Mouse (Mus musculus) neural tube, embryonic 10.5 days (tissue): ENCODE results near the gene Exoc6b.
"Not testable (repeated sequence)": the region's sequence is repeated elsewhere in the genome, so short reads cannot be mapped to it uniquely, and the experiment has no call there.

Experiments
- DNase-seq: peaks from one replicate; pipeline ENCODE4 v3.0.0-alpha.2; 2017; ENCODE audit warnings: low spot score; ENCODE audit errors: extremely low spot score

Gene Exoc6b

DNA sequence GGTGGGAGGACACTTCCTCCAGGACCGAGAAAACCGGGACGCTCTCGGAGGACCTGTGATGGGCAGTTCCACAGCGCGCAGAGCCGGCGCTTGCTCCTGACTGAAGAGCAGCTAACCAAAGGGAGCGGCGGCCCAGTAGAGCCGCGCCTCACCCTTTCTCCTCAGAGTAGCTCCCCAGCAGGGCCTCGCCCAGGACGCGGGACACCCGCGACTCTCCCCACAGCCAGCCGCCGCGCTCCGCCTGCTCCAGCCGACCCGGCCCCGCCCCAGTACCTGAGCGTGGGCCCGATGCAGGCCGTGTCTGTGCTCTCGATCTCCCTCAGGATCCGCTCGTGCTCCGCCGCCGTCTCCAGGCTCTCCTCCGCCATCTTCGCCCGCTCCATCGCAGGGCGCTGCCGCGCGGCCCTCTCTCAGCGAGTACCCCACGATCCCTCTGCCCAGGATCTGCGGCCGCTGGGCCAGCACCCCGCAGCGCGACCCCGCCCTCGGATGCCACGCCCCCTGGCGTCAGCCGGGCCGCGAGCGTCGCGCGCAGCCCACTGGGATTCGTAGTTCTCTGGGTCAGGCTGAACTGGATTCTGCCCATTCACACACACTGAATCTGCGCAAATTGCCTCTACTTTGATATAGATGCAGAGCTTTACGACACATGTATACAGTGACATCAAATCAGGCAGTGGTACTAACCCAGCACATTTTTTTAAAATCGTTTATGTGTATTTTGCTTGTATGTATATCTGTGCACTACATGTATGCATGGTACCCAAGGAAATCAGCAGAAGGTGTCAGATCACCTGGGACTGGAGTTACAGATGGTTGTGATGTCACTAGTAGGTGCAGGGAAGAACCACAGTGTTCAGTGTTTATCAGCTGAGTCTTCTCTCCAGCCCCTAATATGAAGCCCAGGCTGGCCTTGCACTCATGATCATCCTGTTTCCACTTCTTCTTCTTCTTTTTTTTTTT is at the start of gene Exoc6b:
Exoc6b (minus strand) TSS at position 491 of the 963 bp plus-strand sequence.
- DNase-seq = peak; percentile 83

DNA sequence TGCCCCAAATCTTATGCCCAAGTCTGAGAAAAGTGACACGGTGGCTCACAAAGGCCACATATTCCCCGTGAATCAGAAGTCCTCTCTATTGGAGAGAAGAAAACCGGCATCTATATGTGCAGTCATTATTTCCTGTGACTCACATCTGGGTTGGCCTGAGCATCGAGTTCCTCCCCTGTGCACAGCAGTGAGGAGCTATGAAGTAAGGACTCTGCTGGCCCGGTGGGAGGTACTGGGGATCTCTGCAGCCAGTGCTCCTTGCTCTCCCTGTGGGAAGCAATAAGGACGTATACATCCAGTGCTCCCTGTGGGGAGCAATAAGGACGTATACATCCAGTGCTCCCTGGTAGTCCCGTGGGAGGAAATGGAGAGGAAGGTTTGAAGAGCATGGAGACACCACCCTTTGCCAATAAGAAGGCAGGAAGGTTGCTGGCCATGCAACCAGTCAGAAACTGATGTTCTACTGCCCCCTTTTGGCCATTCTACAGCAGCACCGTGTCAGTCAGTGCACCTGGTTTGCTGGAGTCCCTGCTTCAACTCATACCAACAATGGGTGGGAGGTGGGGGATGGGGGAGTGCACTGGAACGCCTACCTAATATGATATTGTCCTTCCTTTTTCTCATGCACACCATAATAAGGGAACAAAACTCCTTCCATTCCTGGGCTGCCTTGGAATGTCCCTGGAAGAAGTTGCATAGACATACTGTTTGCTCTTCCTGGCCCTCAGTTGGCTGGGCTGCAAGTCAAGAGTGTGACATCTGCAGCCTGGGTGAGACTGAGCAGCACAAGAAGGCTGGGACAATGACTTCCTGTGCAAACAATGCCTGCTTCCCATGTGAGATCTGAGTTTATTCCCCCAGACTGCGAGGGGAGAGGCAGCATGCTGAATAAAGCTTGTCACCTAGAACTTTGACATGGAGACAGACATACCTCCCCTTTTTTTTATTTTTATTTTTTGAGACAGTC is 48.5 kb upstream of the Exoc6b start:
- peak; percentile 53 for DNase-seq

DNA sequence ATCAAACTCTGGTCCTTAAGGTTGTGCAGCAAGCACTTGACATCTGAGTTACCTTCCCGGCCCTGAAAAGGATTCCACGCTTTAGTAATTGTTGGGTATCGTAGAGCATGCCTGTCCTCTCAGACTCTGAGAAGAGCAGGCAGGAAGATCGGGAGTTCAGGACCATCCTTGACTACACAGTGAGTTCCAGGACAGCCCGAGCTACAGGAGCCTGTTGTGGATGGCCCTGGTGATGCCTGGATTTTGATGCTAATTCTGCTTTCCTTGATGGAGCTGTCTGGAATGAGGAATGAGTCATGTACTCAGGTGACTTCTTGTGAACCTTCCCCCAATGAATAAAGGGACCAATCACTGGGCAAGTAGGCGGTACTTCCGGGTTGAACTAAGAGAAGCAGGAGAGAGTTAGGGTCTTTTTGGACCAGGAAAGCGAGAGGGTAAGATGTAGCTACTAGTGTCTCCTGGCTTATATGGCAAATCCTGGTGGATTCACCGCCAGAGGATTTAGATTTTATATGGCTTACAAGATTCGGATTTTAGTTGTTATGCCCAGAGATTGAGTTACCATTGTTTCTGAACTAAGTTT is 35.8 kb upstream of the Exoc6b start:
- no peak for DNase-seq

DNA sequence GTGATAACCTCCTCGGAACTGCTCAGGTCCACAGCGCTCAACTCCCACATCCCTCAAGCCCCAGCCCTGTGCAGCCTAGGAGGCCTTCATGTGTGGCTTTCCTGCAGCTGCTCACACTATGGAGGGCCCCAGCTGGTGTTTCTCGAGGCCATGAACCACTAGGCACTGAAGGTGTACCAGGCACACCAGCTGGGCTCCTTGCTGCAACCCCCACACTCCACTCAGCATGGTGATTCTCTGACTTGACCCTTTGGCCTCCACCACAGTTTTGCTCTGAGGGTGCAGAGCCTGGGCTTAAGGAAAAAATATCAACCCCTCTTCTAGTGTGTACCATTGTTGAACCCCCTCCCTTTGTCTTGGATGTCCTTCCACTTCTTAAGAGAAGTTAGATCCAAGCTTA is 34.0 kb upstream of the Exoc6b start:
- DNase-seq = no peak

DNA sequence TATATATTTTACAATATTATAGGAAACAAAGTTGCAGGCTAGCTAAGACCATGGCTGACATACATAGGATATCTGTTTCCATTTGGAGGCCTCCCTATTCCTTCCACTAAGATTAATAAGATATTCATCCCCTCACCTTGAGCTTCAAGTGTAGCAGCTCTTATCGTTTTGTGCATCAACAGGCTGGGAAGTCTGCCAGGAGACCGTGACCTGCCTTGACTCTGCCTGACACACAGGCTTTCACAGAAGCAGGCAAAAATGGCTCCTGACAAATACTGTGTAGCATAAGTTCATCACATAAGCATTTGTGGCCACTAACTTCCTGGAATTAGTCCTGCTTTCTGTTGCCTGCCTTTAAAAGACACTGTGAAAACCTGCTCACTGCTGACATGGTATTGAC is 27.1 kb upstream of the Exoc6b start:
- DNase-seq = no peak

DNA sequence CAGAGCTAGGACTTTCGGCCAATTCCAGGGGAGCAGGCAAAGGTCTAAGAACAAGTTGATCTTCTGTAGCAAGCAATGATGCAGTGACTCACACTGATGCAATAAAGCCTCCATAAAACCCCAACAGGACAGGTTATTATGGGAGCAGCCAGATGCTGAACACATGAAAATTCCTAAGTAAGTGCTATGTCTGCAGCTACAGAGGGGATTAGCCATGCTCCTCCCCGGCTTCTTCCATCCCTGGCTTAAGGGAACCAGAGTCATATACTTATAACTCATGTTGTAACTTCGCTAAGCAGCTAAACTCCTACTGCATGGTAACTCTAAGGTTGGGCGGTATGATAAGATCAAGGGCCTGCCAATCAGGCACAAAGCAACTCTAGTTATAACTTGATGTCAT is 18.1 kb upstream of the Exoc6b start:
- no peak for DNase-seq

DNA sequence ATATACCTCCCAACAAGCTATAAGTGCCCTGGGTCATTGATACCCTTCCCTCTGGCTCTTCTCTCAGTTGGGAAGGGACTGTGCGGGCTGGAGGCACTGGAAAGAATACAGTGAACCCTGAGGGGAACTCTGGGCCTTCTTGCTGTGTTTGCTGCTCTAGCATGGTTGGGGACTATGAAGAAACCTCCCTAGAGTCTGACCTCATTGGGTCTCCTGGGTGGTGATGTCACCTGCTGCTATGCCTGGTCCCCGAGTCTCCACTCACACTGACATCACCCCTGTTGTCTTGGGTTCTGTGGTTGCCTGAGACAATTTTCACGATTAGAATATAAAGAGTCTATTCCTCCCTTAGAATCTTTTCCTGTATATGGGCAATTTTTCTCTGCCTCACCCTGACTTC is 17.3 kb upstream of the Exoc6b start:
- DNase-seq = no peak

DNA sequence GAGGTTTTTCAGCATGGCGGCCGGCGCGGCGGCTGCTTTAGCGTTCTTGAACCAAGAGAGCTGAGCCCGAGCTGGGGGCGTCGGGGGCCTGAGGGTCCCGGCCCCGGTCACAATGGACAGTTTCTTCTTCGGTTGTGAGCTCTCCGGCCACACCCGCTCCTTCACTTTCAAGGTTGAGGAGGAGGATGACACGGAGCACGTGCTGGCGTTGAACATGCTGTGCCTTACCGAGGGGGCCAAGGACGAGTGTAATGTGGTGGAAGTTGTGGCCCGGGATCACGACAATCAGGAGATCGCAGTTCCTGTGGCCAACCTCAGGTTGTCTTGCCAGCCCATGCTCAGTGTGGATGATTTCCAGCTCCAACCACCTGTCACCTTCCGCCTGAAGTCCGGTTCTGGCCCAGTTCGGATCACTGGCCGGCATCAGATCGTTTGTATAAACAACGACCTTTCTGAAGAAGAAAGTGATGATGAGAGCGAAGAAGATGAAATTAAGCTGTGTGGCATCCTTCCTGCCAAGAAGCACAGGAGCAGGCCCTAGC is 6.9 kb upstream of the Exoc6b start:
- not testable (repeated sequence) for DNase-seq

DNA sequence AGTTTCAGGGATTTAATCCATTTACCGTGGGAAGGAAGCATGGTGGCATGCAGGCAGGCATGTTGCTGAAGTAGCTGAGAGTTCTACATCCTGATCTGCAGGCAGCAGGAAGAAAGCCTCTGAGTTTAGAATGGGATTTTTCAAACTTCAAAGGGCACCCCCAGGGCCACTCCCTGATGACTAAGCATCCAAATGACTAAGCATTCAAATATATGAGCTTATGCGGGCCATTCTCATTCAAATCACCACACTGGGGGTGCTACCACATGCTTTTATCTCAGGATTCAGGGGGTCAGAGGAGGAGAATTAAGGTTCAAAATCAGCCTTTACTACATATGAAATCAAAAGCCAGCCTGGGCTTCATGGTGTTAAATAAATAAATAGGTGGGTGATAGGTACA is 5.7 kb upstream of the Exoc6b start:
- no peak for DNase-seq

DNA sequence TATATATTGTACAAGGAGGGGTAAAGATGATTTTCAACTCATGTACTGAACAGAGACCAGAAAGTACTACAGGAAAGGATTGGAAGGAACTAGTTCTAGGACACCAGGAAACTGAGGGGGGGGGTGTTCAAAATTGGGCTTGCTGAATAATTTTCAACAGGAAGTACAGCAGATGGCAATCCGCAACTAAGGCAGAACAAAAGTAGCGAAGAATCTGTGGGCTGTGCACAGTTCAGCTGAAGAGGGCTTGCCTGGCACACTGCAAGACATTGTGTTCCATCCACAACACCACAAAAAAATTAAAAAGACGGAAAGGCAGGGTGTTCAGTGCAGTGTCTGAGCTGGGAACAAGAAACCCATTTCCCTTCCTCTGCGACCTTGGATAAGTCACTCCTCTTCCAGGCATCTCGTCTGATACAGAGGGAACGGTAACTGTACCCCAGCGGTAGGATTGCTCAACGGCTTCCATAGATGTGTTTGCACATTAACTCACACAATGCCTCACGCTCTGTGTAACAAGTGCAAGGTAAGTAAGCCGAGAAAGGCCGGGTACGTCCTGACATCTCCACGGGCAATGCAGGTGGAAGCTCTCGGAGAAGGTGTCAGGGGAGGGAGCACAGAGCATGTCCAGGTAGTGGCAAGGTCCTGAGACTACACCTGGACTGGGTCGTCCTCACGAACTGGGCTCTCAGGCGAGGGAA is 841 bp downstream of the Exoc6b start:
- DNase-seq = no peak

DNA sequence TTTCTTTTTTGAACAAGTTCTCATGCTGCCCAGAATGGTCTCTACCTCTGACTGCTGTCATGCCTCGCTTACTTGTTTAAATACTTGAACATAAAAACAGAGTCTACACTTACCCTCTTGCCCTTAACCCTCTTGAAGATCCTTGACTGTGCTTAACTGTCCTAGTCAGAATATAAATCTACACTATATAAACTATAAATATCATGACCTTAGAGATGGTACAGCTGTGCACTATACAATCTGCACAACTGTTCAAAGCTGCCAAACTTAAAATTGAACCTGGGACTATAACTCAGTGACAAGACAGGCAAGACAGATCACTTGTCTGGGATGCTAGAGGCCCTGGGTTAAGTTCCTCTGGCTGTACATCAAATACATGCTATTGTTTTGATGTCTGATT is 11.7 kb downstream of the Exoc6b start:
- DNase-seq = no peak

DNA sequence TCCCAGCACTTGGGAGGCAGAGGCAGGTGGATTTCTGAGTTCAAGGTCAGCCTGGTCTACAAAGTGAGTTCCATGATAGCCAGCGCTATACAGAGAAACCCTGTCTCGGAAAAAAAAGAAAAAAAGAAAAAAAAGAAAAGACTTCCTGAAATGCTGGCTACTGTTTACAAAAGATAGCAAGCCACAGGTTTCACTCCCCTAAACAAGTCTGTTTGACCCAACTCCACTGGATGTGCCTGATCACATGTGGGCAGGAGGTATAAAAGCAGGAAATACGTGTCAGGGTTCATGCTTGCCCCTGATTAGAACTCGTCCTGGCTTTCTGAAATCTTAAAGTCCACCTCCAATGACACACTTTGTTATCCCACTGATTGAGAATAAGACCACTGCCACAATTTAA is 18.2 kb downstream of the Exoc6b start:
- no peak for DNase-seq

DNA sequence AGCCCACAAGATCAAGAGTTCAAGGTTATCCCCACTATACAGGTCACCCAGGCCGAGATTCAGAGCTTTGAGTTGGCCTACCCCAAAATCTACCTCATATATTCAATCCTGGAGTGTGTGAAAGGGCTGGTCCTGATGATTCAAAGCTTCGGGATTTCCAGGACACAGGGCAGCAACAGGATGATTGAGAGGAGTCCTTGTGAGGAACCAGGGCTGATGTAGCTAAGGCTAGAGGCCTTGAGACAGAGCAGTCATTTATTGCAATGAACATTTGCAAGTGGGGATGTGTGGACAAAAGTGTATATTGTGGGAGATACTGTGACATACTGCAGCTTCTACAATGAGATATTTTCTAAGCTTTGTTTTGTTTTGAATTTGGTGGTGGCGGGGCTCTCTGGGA is 22.8 kb downstream of the Exoc6b start:
- no peak for DNase-seq

DNA sequence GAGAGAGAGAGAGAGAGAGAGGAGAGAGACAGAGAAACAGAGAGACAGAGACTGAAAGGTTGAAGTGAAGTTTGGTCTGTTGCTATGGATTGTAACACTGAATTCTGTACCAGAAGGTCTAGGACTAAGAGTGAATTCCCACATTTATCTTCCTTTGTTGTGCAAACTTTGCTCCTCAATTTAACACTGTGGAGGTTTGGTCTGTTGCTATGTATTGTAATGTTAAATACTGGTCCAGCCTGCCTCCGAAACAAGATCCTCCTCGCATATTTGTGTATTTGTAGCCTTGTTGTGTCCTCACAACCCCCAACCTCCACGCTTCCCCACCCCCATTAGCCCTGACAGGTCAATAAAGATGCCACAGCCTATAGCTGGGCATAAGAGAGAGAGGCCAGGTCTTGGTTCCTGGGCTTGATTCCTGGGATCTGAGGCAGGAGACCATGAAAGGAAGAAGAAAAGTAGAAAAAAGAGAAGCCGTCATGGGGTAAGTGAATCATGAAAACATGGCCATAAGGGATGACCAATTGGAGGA is 24.6 kb downstream of the Exoc6b start:
- DNase-seq = no peak

DNA sequence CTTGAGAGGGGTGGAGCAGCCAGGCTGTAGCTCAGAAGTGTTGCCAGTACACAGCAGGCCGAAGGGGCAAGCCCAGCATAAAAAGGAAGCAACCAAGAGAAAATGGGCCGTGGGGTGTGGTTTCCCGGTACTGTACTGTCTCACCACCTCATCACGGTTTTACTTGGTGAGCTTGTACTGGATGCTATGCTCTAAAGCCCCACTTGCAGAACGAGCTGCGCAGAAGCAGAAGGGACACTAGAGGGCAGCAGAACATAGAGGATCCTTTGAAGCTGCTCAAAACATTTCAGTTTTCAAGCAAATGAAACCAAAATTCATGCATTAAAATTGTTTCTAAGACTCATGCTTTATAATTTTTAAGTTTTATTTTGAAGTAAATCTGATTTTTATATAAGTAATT is 31.6 kb downstream of the Exoc6b start:
- DNase-seq = peak; percentile 43

DNA sequence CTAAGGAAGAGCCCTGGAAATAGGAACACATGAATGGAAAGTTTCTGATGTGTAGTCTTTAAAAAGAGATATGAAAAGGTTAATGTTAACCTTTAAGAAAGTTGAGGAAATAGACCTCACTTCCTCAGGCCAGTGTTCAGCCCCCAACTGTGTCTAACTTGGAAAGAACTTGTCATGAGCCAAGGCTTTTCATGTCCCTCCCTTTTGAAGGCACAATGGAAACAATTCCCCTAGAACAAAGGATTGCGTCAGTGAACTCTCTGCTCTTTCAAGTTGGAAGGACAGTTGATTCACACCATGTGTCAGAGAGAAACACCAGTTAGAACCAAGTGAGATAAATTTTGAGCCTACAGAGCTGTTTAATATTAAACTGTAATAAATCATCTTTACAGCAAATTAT is 39.6 kb downstream of the Exoc6b start:
- DNase-seq = no peak

DNA sequence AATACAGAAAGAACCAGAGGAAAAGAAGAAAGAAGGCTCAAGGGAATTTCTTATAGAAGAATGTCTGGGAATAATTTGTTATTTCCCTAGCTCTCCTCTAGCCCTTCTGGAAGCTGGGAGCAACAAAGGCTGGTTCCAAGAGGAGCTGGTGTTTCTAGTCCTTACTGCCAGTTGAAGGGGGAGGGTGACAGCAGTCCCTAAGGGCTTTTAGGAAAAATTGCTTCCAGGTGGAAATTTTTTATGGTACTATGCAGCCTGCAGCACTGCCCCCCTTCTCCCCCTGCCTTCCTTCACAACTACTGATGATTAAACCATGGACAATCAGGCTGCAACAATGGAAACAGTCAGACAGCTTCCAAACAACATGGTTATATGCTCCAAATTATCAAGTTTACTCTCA is 44.9 kb downstream of the Exoc6b start:
- DNase-seq = no peak

DNA sequence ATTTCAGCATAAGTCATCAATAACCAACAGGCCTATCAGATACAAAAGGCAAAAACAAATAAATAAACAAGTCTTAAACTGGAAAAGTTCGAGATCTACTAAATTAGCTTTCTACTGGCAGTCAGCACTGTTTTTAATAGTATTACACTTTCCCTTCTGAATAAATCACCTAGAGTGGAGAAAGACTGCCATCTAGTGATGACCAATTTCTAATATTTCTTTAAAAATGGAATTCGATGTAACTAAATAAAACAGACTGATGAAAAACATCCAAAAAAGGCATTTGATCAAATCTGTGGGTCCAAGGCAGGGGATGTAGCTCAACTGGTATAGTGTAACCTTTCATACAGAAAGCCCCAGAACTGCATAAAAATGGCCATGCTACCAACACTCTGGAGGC is 52.3 kb downstream of the Exoc6b start:
- no peak for DNase-seq

DNA sequence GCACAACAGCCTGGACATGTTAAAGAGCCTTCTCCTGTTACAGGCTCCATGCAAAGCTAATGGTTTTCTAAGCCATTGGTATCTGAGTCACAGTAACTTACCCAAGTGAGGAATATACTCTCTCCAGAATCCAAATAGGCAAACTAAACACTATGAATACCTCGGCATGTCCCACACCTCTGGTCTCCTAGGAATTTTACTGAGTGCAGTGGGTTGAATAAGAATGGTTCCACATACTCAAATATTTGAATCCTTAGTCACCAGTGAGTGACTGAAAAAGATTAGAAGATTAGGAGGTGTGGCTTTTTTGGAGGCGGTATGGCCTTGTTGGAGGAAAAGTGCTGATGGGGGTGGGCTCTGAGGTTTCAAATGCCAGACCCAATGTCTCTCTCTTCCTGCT is 55.4 kb downstream of the Exoc6b start:
- DNase-seq = no peak

DNA sequence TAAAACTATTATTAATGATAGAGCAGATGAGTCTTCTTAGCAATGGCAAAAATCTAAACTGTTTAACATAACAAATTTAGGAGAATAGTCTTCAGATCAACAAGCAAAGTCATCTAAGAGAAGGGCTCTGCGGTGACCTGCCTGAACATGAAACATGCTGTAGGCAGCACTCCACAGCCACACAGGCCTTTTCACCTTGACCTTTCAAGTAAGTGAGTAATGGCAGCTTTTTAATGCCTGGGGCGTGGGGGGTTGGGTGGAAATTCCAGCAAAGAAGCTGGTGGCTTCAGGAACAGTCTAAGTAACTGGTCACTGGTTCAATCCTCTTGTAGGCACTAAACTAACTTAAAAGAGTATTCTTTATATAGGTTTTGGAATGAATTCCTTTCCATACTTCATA is 58.9 kb downstream of the Exoc6b start:
- no peak for DNase-seq

DNA sequence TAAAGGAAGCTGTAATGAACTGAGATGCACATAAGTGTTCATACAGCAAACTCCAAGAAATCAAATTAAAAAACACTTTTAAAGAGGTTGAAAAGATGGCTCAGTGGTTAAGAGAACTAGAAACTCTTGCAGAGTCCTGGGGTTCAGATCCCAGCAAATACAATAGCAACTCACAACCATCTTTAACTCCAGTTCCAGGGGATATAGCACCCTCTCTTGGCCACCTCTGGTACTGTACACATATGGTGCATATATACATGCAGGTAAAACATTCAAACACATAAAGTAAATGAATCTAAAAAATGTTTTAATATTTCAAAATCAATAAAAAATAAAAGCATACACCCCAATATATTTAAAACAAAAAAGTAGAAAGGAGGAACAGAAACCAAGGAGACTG is 73.9 kb downstream of the Exoc6b start:
- DNase-seq = no peak
